Mouse (Mus musculus) E14TG2a.4 (cell line): ENCODE data around the gene Insr.

Experiments used
- H3K27me3 ChIP-seq: 2 replicates; pipeline ENCODE4 v1.6.1; 2014; ENCODE audit warnings: low read length, control low read depth; ENCODE audit not compliant: insufficient read depth
- H3K36me3 ChIP-seq: 2 replicates; pipeline ENCODE4 v1.6.1; 2014; ENCODE audit warnings: low read length, control low read depth; ENCODE audit not compliant: insufficient read depth
- H3K4me1 ChIP-seq: replicated peaks from 2 replicates; pipeline ENCODE4 v1.6.1; 2014; ENCODE audit warnings: low read depth, low read length, control low read depth
- H3K4me3 ChIP-seq: replicated peaks from 2 replicates; pipeline ENCODE4 v1.5.1; 2014; ENCODE audit warnings: mild to moderate bottlenecking, low read length
- H3K9me3 ChIP-seq: 2 replicates; pipeline ENCODE4 v1.6.1; 2014; ENCODE audit warnings: low read length, control low read depth
- CTCF ChIP-seq: conservative IDR thresholded peaks from 2 replicates; pipeline ENCODE4 v1.5.1; 2014; ENCODE audit warnings: low read length
- NANOG ChIP-seq: IDR thresholded peaks from 2 replicates; pipeline ENCODE4 v1.6.1; 2014; ENCODE audit warnings: borderline replicate concordance, low read length, mixed read lengths
- POU5F1 ChIP-seq: IDR thresholded peaks from 2 replicates; pipeline ENCODE4 v1.6.1; 2014; ENCODE audit warnings: low read length, borderline replicate concordance

Gene Insr

DNA sequence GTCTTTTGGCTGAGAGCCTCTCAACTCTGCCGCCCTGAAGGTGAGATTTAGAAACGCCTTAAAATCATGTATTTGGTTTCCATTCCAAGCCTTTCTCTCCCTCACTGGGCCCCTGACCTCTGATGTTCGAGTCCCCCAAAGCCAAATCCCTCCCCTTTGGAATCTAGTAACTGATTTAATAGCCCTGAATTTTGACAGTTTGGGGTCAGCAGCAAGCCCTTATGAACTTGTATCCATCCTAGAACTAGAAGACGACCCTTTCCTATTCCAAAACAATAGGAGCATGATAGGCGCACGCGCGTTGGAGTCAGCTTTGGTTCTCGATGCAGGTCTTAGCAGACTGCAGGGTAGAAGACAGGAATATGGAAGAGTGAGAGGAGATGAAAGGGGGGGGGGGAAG, 58.9 kb downstream of the Insr start:
- H3K36me3 ChIP-seq, result no peaks in the 10 kb centered on the region
- H3K4me3 ChIP-seq, result no peak overlapping the region
- peaks cover 22% of the 10 kb centered on the region for H3K27me3 ChIP-seq
- no peaks in the 10 kb centered on the region for H3K9me3 ChIP-seq
- TF ChIP-seq POU5F1 (no peak), NANOG (no peak), CTCF (no peak)
- peaks cover 8% of the 10 kb centered on the region for H3K4me1 ChIP-seq

GRCm38 (mm10) chr8:3219921-3220411, 59.5 kb downstream of the Insr start:
- Histone ChIP-seq H3K9me3 (peaks cover under 1% of the 10 kb centered on the region; the same call in 1 of the 2 replicates), H3K36me3 (no peaks in the 10 kb centered on the region), H3K27me3 (peaks cover 22% of the 10 kb centered on the region), H3K4me3 (no peak overlapping the region), H3K4me1 (peaks cover 8% of the 10 kb centered on the region)
- no peak for TF ChIP-seq POU5F1
- no peak for TF ChIP-seq NANOG
- no peak for TF ChIP-seq CTCF

GRCm38 (mm10) chr8:3219266-3219665, 60.2 kb downstream of the Insr start:
- Histone ChIP-seq H3K4me1 (peaks cover 14% of the 10 kb centered on the region), H3K9me3 (peaks cover 5% of the 10 kb centered on the region; the same call in 1 of the 2 replicates), H3K27me3 (peaks cover 22% of the 10 kb centered on the region), H3K36me3 (no peaks in the 10 kb centered on the region), H3K4me3 (no peak overlapping the region)
- no peak for TF ChIP-seq CTCF
- no peak for TF ChIP-seq POU5F1
- no peak for TF ChIP-seq NANOG

DNA sequence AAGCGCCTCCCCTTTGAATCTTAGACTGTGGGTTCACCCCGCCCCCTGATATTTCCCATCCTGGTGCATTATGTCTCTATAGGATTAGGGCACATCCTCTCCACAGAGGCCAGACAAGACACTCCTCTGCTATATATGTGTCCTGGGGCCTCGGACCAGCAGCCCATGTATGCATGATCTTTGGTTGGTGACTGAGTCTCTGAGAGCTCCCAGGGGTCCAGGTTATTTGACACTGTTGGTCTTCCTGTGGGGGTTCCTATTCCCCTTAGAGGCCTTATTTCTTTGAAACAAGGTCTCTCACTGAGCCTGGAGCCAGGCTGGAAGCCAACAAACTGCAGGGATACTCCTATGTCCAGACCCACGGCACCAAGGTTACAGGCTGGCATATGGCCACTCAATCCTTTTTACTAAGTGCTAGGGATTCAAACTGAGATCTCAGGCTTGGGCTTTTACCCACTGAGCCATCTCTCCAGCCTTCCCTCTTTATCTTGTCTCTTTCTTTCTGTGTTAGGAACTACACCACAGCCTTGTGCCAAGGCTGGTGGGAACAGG, 62.8 kb downstream of the Insr start:
- Histone ChIP-seq H3K9me3 (peaks cover 5% of the 10 kb centered on the region; the same call in 1 of the 2 replicates), H3K27me3 (peaks cover 16% of the 10 kb centered on the region; the same call in 1 of the 2 replicates), H3K36me3 (no peaks in the 10 kb centered on the region), H3K4me1 (peaks cover 12% of the 10 kb centered on the region), H3K4me3 (no peak overlapping the region)
- TF ChIP-seq NANOG, result no peak
- TF ChIP-seq POU5F1, result no peak
- TF ChIP-seq CTCF, result no peak

GRCm38 (mm10) chr8:3215561-3215960, 63.9 kb downstream of the Insr start:
- Histone ChIP-seq H3K4me3 (no peak overlapping the region), H3K9me3 (peaks cover 5% of the 10 kb centered on the region; the same call in 1 of the 2 replicates), H3K36me3 (no peaks in the 10 kb centered on the region), H3K27me3 (0 out of 2 replicates have a peak, but pooled peaks cover 12% of the 10 kb centered on the region), H3K4me1 (peaks cover 7% of the 10 kb centered on the region; the same call in 1 of the 2 replicates)
- TF ChIP-seq NANOG, result no peak
- no peak for TF ChIP-seq POU5F1
- TF ChIP-seq CTCF, result no peak

DNA sequence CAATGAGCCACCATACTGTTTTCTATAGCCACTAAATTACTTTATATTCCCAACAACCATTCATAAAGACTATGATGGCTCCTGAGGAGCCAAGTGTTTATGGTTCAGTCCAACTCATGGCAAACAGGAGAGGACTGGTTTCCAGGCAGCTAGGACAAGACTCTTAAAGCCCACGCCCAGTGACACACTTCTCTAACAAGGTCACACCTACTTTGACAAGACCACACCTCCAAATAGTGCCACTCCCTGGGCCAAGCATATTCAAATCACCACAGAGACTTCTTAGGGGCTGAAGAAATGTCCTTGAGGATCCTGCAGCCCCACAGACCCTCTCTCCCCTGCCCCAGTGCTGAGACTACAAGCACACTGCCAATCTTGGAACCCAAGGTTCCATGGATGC, 64.8 kb downstream of the Insr start:
- Histone ChIP-seq H3K27me3 (0 out of 2 replicates have a peak, but pooled peaks cover 4% of the 10 kb centered on the region), H3K4me3 (no peak overlapping the region), H3K36me3 (no peaks in the 10 kb centered on the region), H3K4me1 (peaks cover 7% of the 10 kb centered on the region; the same call in 1 of the 2 replicates), H3K9me3 (peaks cover 5% of the 10 kb centered on the region; the same call in 1 of the 2 replicates)
- TF ChIP-seq POU5F1 (no peak), NANOG (no peak), CTCF (no peak)

DNA sequence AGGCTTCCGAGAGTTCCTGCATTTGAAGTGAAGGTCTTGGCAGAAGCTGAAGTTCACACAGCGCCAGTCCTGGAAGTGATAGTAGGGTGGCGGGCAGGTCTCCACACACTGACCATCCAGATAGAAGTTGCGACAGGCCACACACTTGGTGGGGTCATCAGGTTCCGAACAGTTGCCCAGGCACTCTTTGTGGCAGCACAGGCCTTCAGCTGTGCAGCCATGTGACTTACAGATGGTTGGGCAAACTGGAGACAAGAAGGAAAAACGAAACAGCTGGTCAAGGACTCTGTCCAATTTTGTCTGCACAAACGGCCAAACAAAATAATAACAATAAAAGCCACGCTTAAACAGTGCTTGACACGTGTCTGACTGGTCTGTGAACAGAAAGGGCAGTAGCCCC, 68.0 kb downstream of the Insr start:
- Histone ChIP-seq H3K36me3 (no peaks in the 10 kb centered on the region), H3K4me3 (no peak overlapping the region), H3K9me3 (peaks cover 5% of the 10 kb centered on the region; the same call in 1 of the 2 replicates), H3K4me1 (peaks cover 7% of the 10 kb centered on the region; the same call in 1 of the 2 replicates), H3K27me3 (no peaks in the 10 kb centered on the region)
- no peak for TF ChIP-seq POU5F1
- TF ChIP-seq CTCF, result no peak
- TF ChIP-seq NANOG, result no peak

- H3K27me3 ChIP-seq, result no peaks in the 10 kb centered on the region
- TF ChIP-seq CTCF (no peak), POU5F1 (no peak), NANOG (no peak)
- H3K4me1 ChIP-seq, result peaks cover 7% of the 10 kb centered on the region; the same call in 1 of the 2 replicates
- H3K4me3 ChIP-seq, result no peak overlapping the region
- peaks cover 4% of the 10 kb centered on the region; the same call in 1 of the 2 replicates for H3K9me3 ChIP-seq
- no peaks in the 10 kb centered on the region for H3K36me3 ChIP-seq
Measured at GRCm38 (mm10) chr8:3209960-3210359, 69.5 kb downstream of the Insr start.

DNA sequence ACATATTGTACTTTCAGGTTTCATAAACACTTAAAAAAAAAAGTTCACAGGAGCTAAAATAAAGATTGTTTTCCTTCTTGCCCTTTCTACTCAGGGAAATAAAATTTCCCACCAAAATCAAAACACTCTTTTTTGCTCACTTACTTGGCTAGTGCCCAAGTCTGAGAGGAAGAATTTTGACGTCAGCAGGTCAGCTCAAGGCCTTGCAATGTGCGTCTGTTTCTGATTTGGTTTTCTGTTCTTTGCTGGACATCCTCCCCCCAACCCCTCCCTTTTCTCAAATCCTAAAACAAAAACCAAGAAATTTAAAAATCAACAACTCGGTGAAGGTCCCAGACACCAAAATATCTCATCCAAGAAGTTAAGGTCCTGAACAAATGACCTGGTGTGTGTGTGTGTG, 70.1 kb downstream of the Insr start:
- TF ChIP-seq NANOG (no peak), CTCF (no peak), POU5F1 (no peak)
- Histone ChIP-seq H3K36me3 (no peaks in the 10 kb centered on the region), H3K9me3 (no peaks in the 10 kb centered on the region), H3K4me1 (peaks cover under 1% of the 10 kb centered on the region; the same call in 1 of the 2 replicates), H3K4me3 (no peak overlapping the region), H3K27me3 (no peaks in the 10 kb centered on the region)
